Mouse (Mus musculus) neural tube, embryonic 12.5 days (tissue): ENCODE measurements around the gene Fut9. TPM values are rescaled to one million over a fixed set of nuclear protein-coding genes. Genes with fewer than 3 reads are reported as not detected.

ENCODE experiments used
- ATAC-seq: fragments of 200-750 bp; cut with Nextera tagmentation; 2 replicates; pipeline ENCODE4 v1.8.0; 2017; ENCODE audit warnings: low read depth, mild to moderate bottlenecking, moderate TSS enrichment, moderate library complexity; ENCODE audit not compliant: low FRiP score
- H3K27ac ChIP-seq: fragments of 300-500 bp; sonication (generic); 2 replicates; pipeline ENCODE4 v1.5.1; 2016
- H3K27me3 ChIP-seq: fragments of 300-500 bp; sonication (generic); replicated peaks from 2 replicates; pipeline ENCODE4 v1.6.1; 2016; ENCODE audit warnings: mild to moderate bottlenecking
- H3K36me3 ChIP-seq: fragments of 300-500 bp; sonication (generic); 2 replicates; pipeline ENCODE4 v1.6.1; 2016; ENCODE audit warnings: mild to moderate bottlenecking
- H3K4me1 ChIP-seq: fragments of 300-500 bp; sonication (generic); 2 replicates; pipeline ENCODE4 v1.6.1; 2016
- H3K4me2 ChIP-seq: fragments of 300-500 bp; sonication (generic); replicated peaks from 2 replicates; pipeline ENCODE4 v1.6.1; 2016; ENCODE audit warnings: mild to moderate bottlenecking
- H3K4me3 ChIP-seq: fragments of 300-500 bp; sonication (generic); 2 replicates; pipeline ENCODE4 v1.5.1; 2016
- H3K9ac ChIP-seq: fragments of 300-500 bp; sonication (generic); 2 replicates; pipeline ENCODE4 v1.6.1; 2016; ENCODE audit warnings: mild to moderate bottlenecking
- H3K9me3 ChIP-seq: fragments of 300-500 bp; sonication (generic); 2 replicates; pipeline ENCODE4 v1.6.1; 2016; ENCODE audit warnings: mild to moderate bottlenecking
- WGBS: fragments of 180-500 bp; shearing (Covaris S2); methylation state at CpG from one replicate; pipeline ENCODE4 v1.1.7; 2016; 5-methylcytosine and 5-hydroxymethylcytosine counted together
- polyA plus RNA-seq: library from polyadenylated mRNA; unstranded; fragments of >200 nt; fragmentation: Nextera tagmentation; extraction: Ambion mirVana; gene quantifications from 2 replicates; pipeline ENCODE4 v1.2.1, GENCODE M21; 2016

Fut9 gene
- polyA plus RNA-seq: 3.2 and 3.7 TPM in 2 replicates

GRCm38 (mm10) chr4:25799476-25800283 lies at the start of gene Fut9:
Gene Fut9, minus strand, starts transcription at chr4:25800244.
- under 1% methylated on average over 52 of the region's 52 CpGs for WGBS
- peak within 1 kb of the TSS; percentile 71 for H3K9ac ChIP-seq
- peak within 1 kb of the TSS; percentile 65 for H3K4me3 ChIP-seq
- H3K36me3 ChIP-seq: no peaks in the 10 kb centered on the region
- peak within 1 kb of the TSS; percentile 89 for H3K4me2 ChIP-seq
- no peak within 1 kb of the TSS for H3K27ac ChIP-seq
- no peaks in the 10 kb centered on the region for H3K27me3 ChIP-seq
- H3K4me1 ChIP-seq: peaks cover 10% of the 10 kb centered on the region
- H3K9me3 ChIP-seq: no peaks in the 10 kb centered on the region
- peak; percentile 95 for ATAC-seq

GRCm38 (mm10) chr4:25815783-25816182 lies 15.7 kb upstream of the Fut9 start:
- Histone ChIP-seq H3K36me3 (no peaks in the 10 kb centered on the region), H3K4me3 (no peak overlapping the region), H3K4me2 (no peak overlapping the region), H3K4me1 (no peaks in the 10 kb centered on the region), H3K9me3 (no peaks in the 10 kb centered on the region), H3K27ac (no peak overlapping the region), H3K9ac (no peak overlapping the region), H3K27me3 (no peaks in the 10 kb centered on the region)
- no peak for ATAC-seq
- 88% methylated on average over 7 of the region's 7 CpGs for WGBS

- WGBS: 86% methylated on average over 1 of the region's 1 CpGs
- Histone ChIP-seq H3K9ac (no peak overlapping the region), H3K4me3 (no peak overlapping the region), H3K4me2 (no peak overlapping the region), H3K27me3 (no peaks in the 10 kb centered on the region), H3K36me3 (no peaks in the 10 kb centered on the region), H3K4me1 (no peaks in the 10 kb centered on the region), H3K27ac (no peak overlapping the region), H3K9me3 (no peaks in the 10 kb centered on the region)
- ATAC-seq: no peak
Measured at GRCm38 (mm10) chr4:25813340-25813739, 13.3 kb upstream of the Fut9 start.

- no peak overlapping the region for H3K4me2 ChIP-seq
- H3K4me1 ChIP-seq: no peaks in the 10 kb centered on the region
- no peak overlapping the region for H3K27ac ChIP-seq
- no peaks in the 10 kb centered on the region for H3K27me3 ChIP-seq
- H3K36me3 ChIP-seq: no peaks in the 10 kb centered on the region
- H3K9me3 ChIP-seq: no peaks in the 10 kb centered on the region
- ATAC-seq: no peak
- H3K4me3 ChIP-seq: no peak overlapping the region
- WGBS: 85% methylated on average over 1 of the region's 1 CpGs
- no peak overlapping the region for H3K9ac ChIP-seq
Measured at GRCm38 (mm10) chr4:25810058-25810457, 10.0 kb upstream of the Fut9 start.

GRCm38 (mm10) chr4:25801751-25802150 lies 1.7 kb upstream of the Fut9 start:
- Histone ChIP-seq H3K27me3 (no peaks in the 10 kb centered on the region), H3K36me3 (no peaks in the 10 kb centered on the region), H3K4me3 (no peak overlapping the region), H3K27ac (no peak overlapping the region), H3K9ac (no peak overlapping the region), H3K4me1 (peaks cover 10% of the 10 kb centered on the region), H3K9me3 (no peaks in the 10 kb centered on the region), H3K4me2 (no peak overlapping the region)
- whole genome bisulfite sequencing: 90% methylated on average over 2 of the region's 2 CpGs
- no peak for ATAC-seq

- no peaks in the 10 kb centered on the region for H3K27me3 ChIP-seq
- peak overlapping the region; percentile 71 for H3K9ac ChIP-seq
- peak overlapping the region; percentile 89 for H3K4me2 ChIP-seq
- peaks cover 10% of the 10 kb centered on the region for H3K4me1 ChIP-seq
- H3K36me3 ChIP-seq: no peaks in the 10 kb centered on the region
- peak; percentile 59; the same call in 1 of the 2 replicates for ATAC-seq
- WGBS: under 1% methylated on average over 5 of the region's 5 CpGs
- H3K27ac ChIP-seq: no peak overlapping the region
- peak overlapping the region; percentile 65 for H3K4me3 ChIP-seq
- no peaks in the 10 kb centered on the region for H3K9me3 ChIP-seq
Measured at GRCm38 (mm10) chr4:25800284-25800616, 206 bp upstream of the Fut9 start.

- H3K36me3 ChIP-seq: no peaks in the 10 kb centered on the region
- peak overlapping the region; percentile 89 for H3K4me2 ChIP-seq
- no peaks in the 10 kb centered on the region for H3K9me3 ChIP-seq
- peak overlapping the region; percentile 65 for H3K4me3 ChIP-seq
- H3K9ac ChIP-seq: peak overlapping the region; percentile 71
- peak; percentile 19 for ATAC-seq
- H3K27me3 ChIP-seq: no peaks in the 10 kb centered on the region
- H3K4me1 ChIP-seq: peaks cover 10% of the 10 kb centered on the region
- no peak overlapping the region for H3K27ac ChIP-seq
- WGBS: under 1% methylated on average over 7 of the region's 7 CpGs
Measured at GRCm38 (mm10) chr4:25799051-25799475, 981 bp downstream of the Fut9 start.

- H3K36me3 ChIP-seq: no peaks in the 10 kb centered on the region
- H3K4me2 ChIP-seq: peak overlapping the region; percentile 89
- H3K4me1 ChIP-seq: peaks cover 10% of the 10 kb centered on the region
- H3K9me3 ChIP-seq: no peaks in the 10 kb centered on the region
- H3K27me3 ChIP-seq: no peaks in the 10 kb centered on the region
- WGBS: 20% methylated on average over 10 of the region's 10 CpGs
- H3K4me3 ChIP-seq: peak overlapping the region; percentile 65; the same call in 1 of the 2 replicates
- no peak for ATAC-seq
- H3K9ac ChIP-seq: no peak overlapping the region
- H3K27ac ChIP-seq: no peak overlapping the region
Measured at GRCm38 (mm10) chr4:25798412-25798811, 1.6 kb downstream of the Fut9 start.

GRCm38 (mm10) chr4:25796149-25796548 lies 3.9 kb downstream of the Fut9 start:
- no peak overlapping the region for H3K4me3 ChIP-seq
- 37% methylated on average over 3 of the region's 3 CpGs for WGBS
- H3K27ac ChIP-seq: no peak overlapping the region
- no peaks in the 10 kb centered on the region for H3K36me3 ChIP-seq
- ATAC-seq: no peak
- H3K27me3 ChIP-seq: no peaks in the 10 kb centered on the region
- peaks cover 10% of the 10 kb centered on the region for H3K4me1 ChIP-seq
- H3K9me3 ChIP-seq: no peaks in the 10 kb centered on the region
- no peak overlapping the region for H3K9ac ChIP-seq
- H3K4me2 ChIP-seq: no peak overlapping the region

- no peaks in the 10 kb centered on the region for H3K36me3 ChIP-seq
- WGBS: 95% methylated on average over 4 of the region's 4 CpGs
- H3K4me2 ChIP-seq: no peak overlapping the region
- no peaks in the 10 kb centered on the region for H3K4me1 ChIP-seq
- no peak overlapping the region for H3K4me3 ChIP-seq
- no peak overlapping the region for H3K27ac ChIP-seq
- ATAC-seq: no peak
- H3K27me3 ChIP-seq: no peaks in the 10 kb centered on the region
- H3K9ac ChIP-seq: no peak overlapping the region
- H3K9me3 ChIP-seq: no peaks in the 10 kb centered on the region
Measured at GRCm38 (mm10) chr4:25785276-25785675, 14.8 kb downstream of the Fut9 start.

GRCm38 (mm10) chr4:25768657-25769056 lies 31.4 kb downstream of the Fut9 start:
- 15% methylated on average over 3 of the region's 3 CpGs for WGBS
- Histone ChIP-seq H3K27me3 (no peaks in the 10 kb centered on the region), H3K36me3 (no peaks in the 10 kb centered on the region), H3K4me1 (no peaks in the 10 kb centered on the region), H3K9me3 (no peaks in the 10 kb centered on the region), H3K4me3 (no peak overlapping the region), H3K27ac (no peak overlapping the region), H3K4me2 (no peak overlapping the region), H3K9ac (no peak overlapping the region)
- ATAC-seq: peak; percentile 62; the same call in 1 of the 2 replicates

GRCm38 (mm10) chr4:25763091-25763490 lies 37.0 kb downstream of the Fut9 start:
- no peaks in the 10 kb centered on the region for H3K36me3 ChIP-seq
- no peak for ATAC-seq
- H3K4me2 ChIP-seq: no peak overlapping the region
- no peak overlapping the region for H3K9ac ChIP-seq
- H3K27me3 ChIP-seq: no peaks in the 10 kb centered on the region
- no peak overlapping the region for H3K27ac ChIP-seq
- H3K4me1 ChIP-seq: no peaks in the 10 kb centered on the region
- no peak overlapping the region for H3K4me3 ChIP-seq
- H3K9me3 ChIP-seq: no peaks in the 10 kb centered on the region
